Mouse (Mus musculus): ENCODE results near the gene Havcr2. TPM values are rescaled to one million over a fixed set of nuclear protein-coding genes. Genes with fewer than 3 reads are reported as not detected.

Havcr2 gene
- polyA plus RNA-seq, 1 experiment from 2014 or later = 0.11 TPM

- Histone ChIP-seq H3K9ac (ENCODE audit: low read depth, low read length) (no peak overlapping the region), H3K36me3 (ENCODE audit: control insufficient read depth, insufficient read depth, low read length) (no peaks in the 10 kb centered on the region), H3K27ac (replicated peaks; ENCODE audit: low read depth, low read length) (no peak overlapping the region), H3K27me3 (replicated peaks; ENCODE audit: control insufficient read depth, insufficient read depth, low read length) (no peaks in the 10 kb centered on the region), H3K4me3 (ENCODE audit: low read depth, low read length) (no peak overlapping the region), H3K4me1 (ENCODE audit: control insufficient read depth, insufficient read depth, low read length) (no peaks in the 10 kb centered on the region), H3K9me3 (ENCODE audit: control insufficient read depth, low read length) (no peaks in the 10 kb centered on the region), H3K4me2 (ENCODE audit: low read depth, low read length) (no peak overlapping the region)
- ATAC-seq (ENCODE audit: low read depth) (no peak), DNase-seq (ENCODE audit: low spot score) (no peak)
- WGBS = 88% methylated on average over 2 of the region's 2 CpGs
Measured at GRCm38 (mm10) chr11:46430123-46430522, 24.6 kb upstream of the Havcr2 start.

- H3K9me3 ChIP-seq (ENCODE audit: control insufficient read depth, low read length) = no peaks in the 10 kb centered on the region
- DNase-seq (ENCODE audit: low spot score) (peak; percentile 88), ATAC-seq (ENCODE audit: low read depth) (peak; percentile 93)
- no peak overlapping the region for H3K27ac ChIP-seq (replicated peaks; ENCODE audit: low read depth, low read length)
- no peaks in the 10 kb centered on the region for H3K36me3 ChIP-seq (ENCODE audit: control insufficient read depth, insufficient read depth, low read length)
- H3K4me3 ChIP-seq (ENCODE audit: low read depth, low read length) = no peak overlapping the region
- H3K9ac ChIP-seq (ENCODE audit: low read depth, low read length) = no peak overlapping the region
- H3K4me1 ChIP-seq (ENCODE audit: control insufficient read depth, insufficient read depth, low read length) = peaks cover 2% of the 10 kb centered on the region; the same call in 1 of the 2 replicates
- WGBS = 31% methylated on average over 3 of the region's 3 CpGs
- H3K27me3 ChIP-seq (replicated peaks; ENCODE audit: control insufficient read depth, insufficient read depth, low read length) = no peaks in the 10 kb centered on the region
- H3K4me2 ChIP-seq (ENCODE audit: low read depth, low read length) = no peak overlapping the region
Measured at GRCm38 (mm10) chr11:46431129-46431528, 23.6 kb upstream of the Havcr2 start.

- Histone ChIP-seq H3K4me3 (ENCODE audit: low read depth, low read length) (no peak overlapping the region), H3K9me3 (ENCODE audit: control insufficient read depth, low read length) (no peaks in the 10 kb centered on the region), H3K27ac (replicated peaks; ENCODE audit: low read depth, low read length) (no peak overlapping the region), H3K27me3 (replicated peaks; ENCODE audit: control insufficient read depth, insufficient read depth, low read length) (no peaks in the 10 kb centered on the region), H3K36me3 (ENCODE audit: control insufficient read depth, insufficient read depth, low read length) (peaks cover 8% of the 10 kb centered on the region), H3K4me2 (ENCODE audit: low read depth, low read length) (no peak overlapping the region), H3K4me1 (ENCODE audit: control insufficient read depth, insufficient read depth, low read length) (peaks cover 6% of the 10 kb centered on the region), H3K9ac (ENCODE audit: low read depth, low read length) (no peak overlapping the region)
- DNase-seq (ENCODE audit: low spot score) (no peak), ATAC-seq (ENCODE audit: low read depth) (no peak)
Measured at GRCm38 (mm10) chr11:46435363-46435762, 19.4 kb upstream of the Havcr2 start.

GRCm38 (mm10) chr11:46436760-46437458, 17.8 kb upstream of the Havcr2 start, which contains the start of gene Med7:
Gene Med7 (plus strand): TSS chr11:46436925.
- H3K4me3 ChIP-seq (ENCODE audit: low read depth, low read length) = peak within 1 kb of the TSS; percentile 96
- ATAC-seq (ENCODE audit: low read depth) (peak; percentile 99), DNase-seq (ENCODE audit: low spot score) (peak; percentile 99)
- peak within 1 kb of the TSS; percentile 93 for H3K27ac ChIP-seq (replicated peaks; ENCODE audit: low read depth, low read length)
- H3K4me1 ChIP-seq (ENCODE audit: control insufficient read depth, insufficient read depth, low read length) = peaks cover 6% of the 10 kb centered on the region
- WGBS = under 1% methylated on average over 50 of the region's 59 CpGs
- H3K27me3 ChIP-seq (replicated peaks; ENCODE audit: control insufficient read depth, insufficient read depth, low read length) = no peaks in the 10 kb centered on the region
- peak within 1 kb of the TSS; percentile 93 for H3K9ac ChIP-seq (ENCODE audit: low read depth, low read length)
- H3K36me3 ChIP-seq (ENCODE audit: control insufficient read depth, insufficient read depth, low read length) = peaks cover 20% of the 10 kb centered on the region
- H3K4me2 ChIP-seq (ENCODE audit: low read depth, low read length) = peak within 1 kb of the TSS; percentile 64
- no peaks in the 10 kb centered on the region for H3K9me3 ChIP-seq (ENCODE audit: control insufficient read depth, low read length)

- peak; percentile 38 for ATAC-seq (ENCODE audit: low read depth)
- H3K4me2 ChIP-seq (ENCODE audit: low read depth, low read length) = peak overlapping the region; percentile 64
- DNase-seq (ENCODE audit: low spot score) = peak; percentile 68
- no peaks in the 10 kb centered on the region for H3K27me3 ChIP-seq (replicated peaks; ENCODE audit: control insufficient read depth, insufficient read depth, low read length)
- H3K27ac ChIP-seq (replicated peaks; ENCODE audit: low read depth, low read length) = peak overlapping the region; percentile 93; the same call in 1 of the 2 replicates
- peak overlapping the region; percentile 93 for H3K9ac ChIP-seq (ENCODE audit: low read depth, low read length)
- no peaks in the 10 kb centered on the region for H3K9me3 ChIP-seq (ENCODE audit: control insufficient read depth, low read length)
- WGBS = under 1% methylated on average over 23 of the region's 23 CpGs
- peak overlapping the region; percentile 96 for H3K4me3 ChIP-seq (ENCODE audit: low read depth, low read length)
- H3K4me1 ChIP-seq (ENCODE audit: control insufficient read depth, insufficient read depth, low read length) = peaks cover 6% of the 10 kb centered on the region
- peaks cover 26% of the 10 kb centered on the region for H3K36me3 ChIP-seq (ENCODE audit: control insufficient read depth, insufficient read depth, low read length)
Measured at GRCm38 (mm10) chr11:46437459-46438000, 17.2 kb upstream of the Havcr2 start.

- WGBS = 88% methylated on average over 5 of the region's 5 CpGs
- ATAC-seq (ENCODE audit: low read depth) (no peak), DNase-seq (ENCODE audit: low spot score) (no peak)
- Histone ChIP-seq H3K9me3 (ENCODE audit: control insufficient read depth, low read length) (no peaks in the 10 kb centered on the region), H3K27ac (replicated peaks; ENCODE audit: low read depth, low read length) (no peak overlapping the region), H3K36me3 (ENCODE audit: control insufficient read depth, insufficient read depth, low read length) (peaks cover 32% of the 10 kb centered on the region), H3K4me2 (ENCODE audit: low read depth, low read length) (no peak overlapping the region), H3K4me1 (ENCODE audit: control insufficient read depth, insufficient read depth, low read length) (peaks cover 6% of the 10 kb centered on the region), H3K9ac (ENCODE audit: low read depth, low read length) (no peak overlapping the region), H3K4me3 (ENCODE audit: low read depth, low read length) (no peak overlapping the region), H3K27me3 (replicated peaks; ENCODE audit: control insufficient read depth, insufficient read depth, low read length) (no peaks in the 10 kb centered on the region)
Measured at GRCm38 (mm10) chr11:46439005-46439543, 15.7 kb upstream of the Havcr2 start.

- no peaks in the 10 kb centered on the region for H3K9me3 ChIP-seq (ENCODE audit: control insufficient read depth, low read length)
- peaks cover 32% of the 10 kb centered on the region for H3K36me3 ChIP-seq (ENCODE audit: control insufficient read depth, insufficient read depth, low read length)
- DNase-seq (ENCODE audit: low spot score) (no peak), ATAC-seq (ENCODE audit: low read depth) (no peak)
- H3K27me3 ChIP-seq (replicated peaks; ENCODE audit: control insufficient read depth, insufficient read depth, low read length) = no peaks in the 10 kb centered on the region
- no peak overlapping the region for H3K4me2 ChIP-seq (ENCODE audit: low read depth, low read length)
- H3K27ac ChIP-seq (replicated peaks; ENCODE audit: low read depth, low read length) = no peak overlapping the region
- H3K4me1 ChIP-seq (ENCODE audit: control insufficient read depth, insufficient read depth, low read length) = peaks cover 3% of the 10 kb centered on the region; the same call in 1 of the 2 replicates
- 95% methylated on average over 1 of the region's 1 CpGs for whole genome bisulfite sequencing
- no peak overlapping the region for H3K4me3 ChIP-seq (ENCODE audit: low read depth, low read length)
- no peak overlapping the region for H3K9ac ChIP-seq (ENCODE audit: low read depth, low read length)
Measured at GRCm38 (mm10) chr11:46441774-46442173, 13.0 kb upstream of the Havcr2 start.

- Histone ChIP-seq H3K36me3 (ENCODE audit: control insufficient read depth, insufficient read depth, low read length) (peaks cover 32% of the 10 kb centered on the region), H3K9ac (ENCODE audit: low read depth, low read length) (no peak overlapping the region), H3K27ac (replicated peaks; ENCODE audit: low read depth, low read length) (no peak overlapping the region), H3K4me2 (ENCODE audit: low read depth, low read length) (no peak overlapping the region), H3K4me3 (ENCODE audit: low read depth, low read length) (no peak overlapping the region), H3K27me3 (replicated peaks; ENCODE audit: control insufficient read depth, insufficient read depth, low read length) (no peaks in the 10 kb centered on the region), H3K9me3 (ENCODE audit: control insufficient read depth, low read length) (no peaks in the 10 kb centered on the region), H3K4me1 (ENCODE audit: control insufficient read depth, insufficient read depth, low read length) (no peaks in the 10 kb centered on the region)
- ATAC-seq (ENCODE audit: low read depth) = no peak
- DNase-seq (ENCODE audit: low spot score) = no peak
- WGBS = 67% methylated on average over 1 of the region's 1 CpGs
Measured at GRCm38 (mm10) chr11:46443152-46443551, 11.6 kb upstream of the Havcr2 start.

Measured in embryonic facial prominence, embryonic 14.5 days (tissue).